Mouse (Mus musculus) megakaryocyte, embryonic 14.5 days (primary cell): ENCODE measurements around the gene Gm15217. TPM values are rescaled to one million over a fixed set of nuclear protein-coding genes. Genes with fewer than 3 reads are reported as not detected.

ENCODE experiments used
- H3K27me3 ChIP-seq: replicated peaks from 2 replicates; pipeline ENCODE3; 2012; ENCODE audit warnings: inconsistent platforms
- H3K36me3 ChIP-seq: replicated peaks from 2 replicates; pipeline ENCODE3; 2012; ENCODE audit warnings: low read length, inconsistent platforms, mixed read lengths
- H3K4me1 ChIP-seq: 2 replicates; pipeline ENCODE4 v1.6.1; 2012; ENCODE audit warnings: inconsistent platforms
- H3K4me3 ChIP-seq: replicated peaks from 2 replicates; pipeline ENCODE3; 2012; ENCODE audit warnings: moderate library complexity, mild to moderate bottlenecking, inconsistent platforms
- H3K9me3 ChIP-seq: 2 replicates; pipeline ENCODE4 v1.6.1; 2012; ENCODE audit warnings: inconsistent platforms
- FLI1 ChIP-seq: IDR thresholded peaks from 2 replicates; pipeline ENCODE4 v1.6.1; 2012; ENCODE audit warnings: low read length, inconsistent platforms, mixed read lengths
- GATA1 ChIP-seq: IDR thresholded peaks from 3 replicates; pipeline ENCODE4 v1.6.1; 2012; ENCODE audit warnings: mixed read lengths, low read length, inconsistent platforms, borderline replicate concordance
- polyA plus RNA-seq: library from polyadenylated mRNA; stranded (reverse); fragments of >175 nt; gene quantifications from 2 replicates; pipeline ENCODE4 v1.2.3, GENCODE M21; 2012; ENCODE audit warnings: low replicate concordance; ENCODE audit not compliant: insufficient read depth

Gm15217 gene
- polyA plus RNA-seq: not detected in 2 replicates

DNA sequence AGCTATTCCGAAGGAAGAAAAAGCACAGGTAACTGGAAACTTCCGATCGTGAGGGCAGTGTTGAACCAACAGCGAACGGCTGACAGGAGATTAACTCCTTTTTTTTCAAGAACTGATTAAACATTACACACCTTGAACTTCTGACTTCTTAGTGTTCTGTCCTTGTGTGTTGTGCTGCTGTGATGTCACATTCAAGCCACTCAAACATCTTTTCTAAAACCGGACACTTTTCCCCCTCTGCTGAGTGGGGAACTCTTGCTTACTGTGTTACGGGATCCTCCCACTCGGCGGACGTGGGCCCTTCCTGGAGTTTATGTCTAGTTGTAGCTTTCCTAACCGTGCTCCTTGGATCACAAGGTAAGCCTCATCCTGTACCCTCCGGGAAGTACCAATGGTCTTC lies at the start of gene Gm15217:
Gene Gm15217, plus strand, starts transcription at position 130 of the 400 bp plus-strand sequence.
- H3K4me3 ChIP-seq: no peak within 1 kb of the TSS
- H3K27me3 ChIP-seq: peaks cover 15% of the 10 kb centered on the region
- no peaks in the 10 kb centered on the region for H3K36me3 ChIP-seq
- no peaks in the 10 kb centered on the region for H3K4me1 ChIP-seq
- peaks cover 8% of the 10 kb centered on the region; the same call in 1 of the 2 replicates for H3K9me3 ChIP-seq
- TF ChIP-seq FLI1 (no peak), GATA1 (no peak)

- no peaks in the 10 kb centered on the region for H3K27me3 ChIP-seq
- no peak for TF ChIP-seq GATA1
- no peak for TF ChIP-seq FLI1
- no peaks in the 10 kb centered on the region for H3K4me1 ChIP-seq
- H3K4me3 ChIP-seq: no peak overlapping the region
- peaks cover 15% of the 10 kb centered on the region for H3K9me3 ChIP-seq
- H3K36me3 ChIP-seq: no peaks in the 10 kb centered on the region
These were observed 45.6 kb upstream of the Gm15217 start for GRCm38 (mm10) chr14:46333421-46334237.

GRCm38 (mm10) chr14:46338801-46339200 lies 40.4 kb upstream of the Gm15217 start:
- Histone ChIP-seq H3K4me3 (no peak overlapping the region), H3K27me3 (no peaks in the 10 kb centered on the region), H3K4me1 (no peaks in the 10 kb centered on the region), H3K36me3 (no peaks in the 10 kb centered on the region), H3K9me3 (0 out of 2 replicates have a peak, but pooled peaks cover 5% of the 10 kb centered on the region)
- TF ChIP-seq FLI1: no peak
- TF ChIP-seq GATA1: no peak

GRCm38 (mm10) chr14:46344750-46345149 lies 34.5 kb upstream of the Gm15217 start:
- H3K4me1 ChIP-seq: no peaks in the 10 kb centered on the region
- H3K4me3 ChIP-seq: no peak overlapping the region
- TF ChIP-seq GATA1: no peak
- no peak for TF ChIP-seq FLI1
- H3K9me3 ChIP-seq: peaks cover 27% of the 10 kb centered on the region
- H3K36me3 ChIP-seq: no peaks in the 10 kb centered on the region
- H3K27me3 ChIP-seq: no peaks in the 10 kb centered on the region

GRCm38 (mm10) chr14:46357286-46357685 lies 21.9 kb upstream of the Gm15217 start:
- no peaks in the 10 kb centered on the region for H3K4me1 ChIP-seq
- H3K4me3 ChIP-seq: no peak overlapping the region
- no peaks in the 10 kb centered on the region for H3K27me3 ChIP-seq
- no peak for TF ChIP-seq FLI1
- H3K9me3 ChIP-seq: peaks cover 6% of the 10 kb centered on the region; the same call in 1 of the 2 replicates
- H3K36me3 ChIP-seq: no peaks in the 10 kb centered on the region

DNA sequence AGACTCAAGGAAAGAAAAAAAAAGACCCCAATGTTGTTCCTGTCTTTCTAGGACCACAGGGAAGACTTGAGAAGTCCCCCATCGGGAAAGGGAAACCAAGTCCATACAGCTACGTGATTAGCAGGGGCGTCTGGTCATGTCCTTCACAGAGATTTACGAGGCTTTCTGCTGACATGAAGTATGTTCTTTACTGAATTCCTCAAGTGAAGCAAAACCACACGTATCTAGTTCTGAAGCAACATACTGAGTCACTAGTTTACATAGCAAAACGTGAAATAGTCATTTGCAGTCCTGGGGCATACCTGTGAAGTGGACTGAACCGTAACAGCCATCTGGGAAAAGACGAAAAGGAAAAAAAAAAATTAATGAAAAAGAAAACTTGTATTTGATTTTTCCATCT lies 21.5 kb upstream of the Gm15217 start:
- Histone ChIP-seq H3K27me3 (no peaks in the 10 kb centered on the region), H3K4me3 (no peak overlapping the region), H3K36me3 (no peaks in the 10 kb centered on the region), H3K9me3 (peaks cover 6% of the 10 kb centered on the region; the same call in 1 of the 2 replicates), H3K4me1 (no peaks in the 10 kb centered on the region)
- TF ChIP-seq FLI1 (no peak), GATA1 (no peak)

- Histone ChIP-seq H3K27me3 (no peaks in the 10 kb centered on the region), H3K4me3 (no peak overlapping the region), H3K4me1 (no peaks in the 10 kb centered on the region), H3K36me3 (no peaks in the 10 kb centered on the region), H3K9me3 (0 out of 2 replicates have a peak, but pooled peaks cover 2% of the 10 kb centered on the region)
- TF ChIP-seq FLI1: no peak
- TF ChIP-seq GATA1: no peak
These were observed 16.0 kb upstream of the Gm15217 start for GRCm38 (mm10) chr14:46363209-46363608.

DNA sequence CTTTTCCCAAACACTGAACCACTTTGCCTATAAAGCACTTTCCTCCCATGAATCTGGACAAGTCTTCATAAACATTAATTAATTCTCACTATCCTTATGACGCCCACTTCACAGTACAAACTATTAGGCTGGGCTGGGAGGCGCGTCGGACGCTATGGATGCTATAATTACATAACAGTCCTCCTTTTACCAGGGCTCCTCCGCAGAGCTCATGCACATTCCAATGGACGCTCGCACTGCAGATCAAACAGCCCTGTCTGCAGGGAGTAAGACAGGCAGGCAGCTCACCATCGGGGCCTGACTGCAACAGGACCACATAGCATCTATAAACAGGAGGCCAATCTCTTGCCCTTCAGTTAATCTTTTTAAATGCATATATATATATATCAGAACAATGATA lies 6.8 kb upstream of the Gm15217 start:
- TF ChIP-seq FLI1 (no peak), GATA1 (no peak)

DNA sequence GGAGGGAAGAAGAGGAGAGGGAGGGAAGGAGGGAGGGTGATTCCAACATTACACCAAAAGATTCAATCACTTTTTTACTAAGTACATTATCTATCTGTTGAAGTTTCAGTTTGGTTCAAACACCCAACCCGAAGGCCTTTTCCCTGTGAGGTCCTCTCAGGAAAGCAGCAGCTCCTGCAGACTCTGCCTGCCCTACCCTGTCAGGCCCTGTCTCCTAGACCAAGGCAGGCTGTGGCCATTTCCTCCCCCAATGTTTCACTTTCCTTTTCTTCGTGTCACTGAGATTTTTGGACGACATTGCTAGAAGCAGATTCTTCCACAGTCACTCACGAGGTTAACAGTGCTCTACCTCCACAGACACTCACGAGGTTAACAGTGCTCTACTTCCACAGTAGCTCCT lies 3.4 kb upstream of the Gm15217 start:
- Histone ChIP-seq H3K9me3 (peaks cover 3% of the 10 kb centered on the region; the same call in 1 of the 2 replicates), H3K4me1 (no peaks in the 10 kb centered on the region), H3K4me3 (no peak overlapping the region), H3K36me3 (no peaks in the 10 kb centered on the region), H3K27me3 (peaks cover 3% of the 10 kb centered on the region)
- TF ChIP-seq GATA1 (no peak), FLI1 (no peak)

More for the DNA sequence above, 6.8 kb upstream of the Gm15217 start:
- Histone ChIP-seq H3K27me3 (no peaks in the 10 kb centered on the region), H3K9me3 (no peaks in the 10 kb centered on the region), H3K36me3 (no peaks in the 10 kb centered on the region), H3K4me1 (no peaks in the 10 kb centered on the region), H3K4me3 (no peak overlapping the region)

DNA sequence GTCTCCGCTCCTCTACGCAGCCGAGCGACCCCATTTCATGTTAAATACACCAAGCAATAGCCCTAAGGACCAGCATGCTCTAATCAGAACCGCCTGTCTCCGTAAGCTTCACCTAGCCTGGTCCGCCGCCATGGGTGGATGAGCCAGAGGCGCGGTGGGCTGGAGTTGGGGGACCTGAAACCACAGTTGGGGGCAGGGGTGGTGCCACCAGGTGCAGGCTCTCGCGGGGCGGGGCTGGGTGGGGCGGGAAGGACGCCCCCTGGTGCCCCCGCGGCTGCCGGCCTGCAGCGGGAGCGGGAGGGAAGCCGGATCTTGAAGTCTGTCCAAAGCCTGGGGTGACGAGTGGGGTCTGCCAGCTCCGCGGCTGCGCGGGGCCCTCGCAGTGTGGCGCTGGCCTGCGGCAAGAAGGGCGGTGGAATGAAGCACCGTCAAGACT lies 1.1 kb downstream of the Gm15217 start:
- TF ChIP-seq FLI1 (no peak), GATA1 (no peak)
- Histone ChIP-seq H3K27me3 (peaks cover 23% of the 10 kb centered on the region), H3K9me3 (peaks cover 9% of the 10 kb centered on the region; the same call in 1 of the 2 replicates), H3K4me3 (no peak overlapping the region), H3K36me3 (no peaks in the 10 kb centered on the region), H3K4me1 (no peaks in the 10 kb centered on the region)
